Mouse (Mus musculus) forebrain, embryonic 11.5 days (tissue): ENCODE results near the gene Ugt2b36. TPM values are rescaled to one million over a fixed set of nuclear protein-coding genes. Genes with fewer than 3 reads are reported as not detected.

Source experiments
- polyA plus RNA-seq: library from polyadenylated mRNA; unstranded; fragments of >200 nt; fragmentation: Nextera tagmentation; extraction: Ambion mirVana; gene quantifications from 2 replicates; pipeline ENCODE4 v1.2.1, GENCODE M21; 2014

Ugt2b36 gene
- polyA plus RNA-seq, 1 experiment from 2014 or later, result not detected

Other genes starting within 250 kb of the Ugt2b36 start
- gene Ugt2b34, start 185.6 kb downstream of the Ugt2b36 start, polyA plus RNA-seq, result not detected in 2 replicates
- not detected in 2 replicates for gene Ugt2b1, start 166.0 kb downstream of the Ugt2b36 start, polyA plus RNA-seq
- not detected in 2 replicates for gene Ugt2b35, start 91.7 kb downstream of the Ugt2b36 start, polyA plus RNA-seq
- not detected in 2 replicates for gene Ugt2b5, start 47.8 kb upstream of the Ugt2b36 start, polyA plus RNA-seq
- gene Ugt2b37, start 162.2 kb upstream of the Ugt2b36 start, polyA plus RNA-seq, result not detected in 2 replicates
- gene Ugt2a3, start 244.6 kb upstream of the Ugt2b36 start, polyA plus RNA-seq, result not detected in 2 replicates